Mouse (Mus musculus) right cerebral cortex, adult 18-20 months (tissue): ENCODE measurements at regions not wholly inside any gene's neighbourhood (a gene's known extent, or its start where the extent isn't known, plus 50 kb on each side); places are given as distances from the start of the nearest gene placed in this dataset.

Experiments
- DNase-seq: peaks from one replicate; pipeline ENCODE4 v3.0.0; 2022; ENCODE audit warnings: mixed read lengths

DNA sequence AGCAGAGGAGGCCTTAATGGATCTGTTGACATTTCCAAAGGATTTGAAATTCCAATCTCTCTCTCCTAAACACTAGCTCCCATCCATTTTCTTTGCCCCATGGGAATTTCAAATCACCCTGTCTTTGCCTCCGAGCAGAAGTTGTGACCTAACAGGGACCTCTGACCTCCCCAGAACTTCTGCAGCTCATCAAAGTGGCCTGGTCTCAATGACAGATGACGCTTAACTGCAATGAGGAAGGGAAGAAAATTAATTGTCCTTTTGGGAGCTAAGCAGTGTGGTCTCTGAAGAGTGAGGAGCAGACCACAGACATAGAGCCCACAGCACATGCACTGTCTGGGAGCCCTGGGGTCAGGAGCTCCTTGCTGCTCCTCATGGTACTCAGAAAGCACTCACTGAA lies 155.3 kb downstream of the Tox3 start:
- DNase-seq: no peak

DNA sequence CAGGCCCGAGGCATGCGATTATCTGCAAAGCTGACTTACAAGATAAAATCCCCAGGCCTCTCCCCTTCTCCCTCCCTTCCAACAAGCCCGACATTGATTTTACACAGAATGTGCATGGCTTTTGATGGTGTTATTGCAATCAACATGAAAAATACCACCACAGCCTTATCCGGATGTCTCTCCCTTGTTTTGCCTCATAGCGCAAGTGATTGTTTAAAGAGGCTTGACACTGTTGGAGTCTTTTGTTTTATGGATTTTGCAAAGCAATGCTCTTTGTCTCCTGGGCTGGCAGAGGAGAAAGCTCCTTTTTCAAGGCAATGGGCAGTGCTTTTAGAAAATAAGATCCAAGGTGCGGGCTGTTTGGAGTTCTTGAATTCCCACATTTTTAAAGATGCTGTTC lies 165.3 kb downstream of the Tox3 start:
- no peak for DNase-seq

DNA sequence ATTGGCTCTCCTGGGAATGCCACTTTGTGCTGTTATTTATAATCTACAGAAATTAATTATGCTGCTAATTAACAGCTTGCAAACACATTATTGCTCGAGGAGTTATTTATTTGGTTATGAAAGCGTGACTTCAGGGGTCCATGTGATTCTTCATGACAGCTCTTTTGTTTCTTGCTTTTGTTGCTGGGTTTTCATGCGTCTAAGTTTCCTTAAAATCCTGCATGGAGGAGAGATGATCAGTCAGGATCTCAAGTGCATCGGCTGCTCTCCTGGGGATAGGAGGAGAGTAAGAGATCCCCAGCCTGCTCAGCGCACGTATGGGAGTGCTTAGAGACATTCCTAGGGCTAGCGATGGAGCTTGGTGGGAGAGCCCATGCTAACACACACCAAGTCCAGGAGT lies 171.4 kb downstream of the Tox3 start:
- DNase-seq: no peak

DNA sequence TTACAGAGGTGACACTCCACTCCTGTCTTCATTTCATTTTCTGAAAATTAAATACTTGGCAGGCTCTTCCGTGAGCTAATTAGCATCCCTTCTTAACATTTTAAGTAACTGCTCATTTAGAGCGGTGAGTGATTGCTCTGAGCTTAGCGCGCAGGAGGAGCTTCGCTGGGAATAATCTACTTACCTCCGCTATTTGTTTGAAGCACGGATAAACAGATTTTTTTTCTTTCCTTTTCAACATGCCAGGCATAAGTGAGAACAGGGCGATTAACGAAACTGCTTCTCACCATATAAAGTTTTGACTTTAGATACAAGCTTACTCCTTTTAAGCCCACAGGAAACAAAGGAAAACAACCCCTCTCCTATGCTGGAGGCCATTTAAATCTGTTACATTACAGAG lies 171.8 kb downstream of the Tox3 start:
- DNase-seq: no peak

DNA sequence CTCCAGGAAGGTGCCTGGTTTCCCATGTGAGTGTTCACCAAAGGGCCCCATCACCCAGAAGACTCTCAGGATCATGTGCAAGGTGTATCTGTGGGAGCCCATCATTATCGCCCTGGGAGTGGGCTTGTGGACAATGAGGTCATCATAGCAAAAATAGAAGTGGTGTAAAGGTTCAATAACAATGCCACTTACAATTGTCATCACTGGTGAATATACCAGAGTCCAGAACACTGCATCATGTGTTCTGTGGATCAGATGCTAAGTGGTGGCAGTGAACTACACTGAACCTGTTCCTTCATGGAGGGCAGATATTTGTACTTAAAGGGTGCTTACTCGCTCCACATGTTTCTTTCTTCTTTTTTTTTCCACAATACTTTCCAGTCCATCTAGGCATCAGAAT lies 181.5 kb downstream of the Tox3 start:
- no peak for DNase-seq

DNA sequence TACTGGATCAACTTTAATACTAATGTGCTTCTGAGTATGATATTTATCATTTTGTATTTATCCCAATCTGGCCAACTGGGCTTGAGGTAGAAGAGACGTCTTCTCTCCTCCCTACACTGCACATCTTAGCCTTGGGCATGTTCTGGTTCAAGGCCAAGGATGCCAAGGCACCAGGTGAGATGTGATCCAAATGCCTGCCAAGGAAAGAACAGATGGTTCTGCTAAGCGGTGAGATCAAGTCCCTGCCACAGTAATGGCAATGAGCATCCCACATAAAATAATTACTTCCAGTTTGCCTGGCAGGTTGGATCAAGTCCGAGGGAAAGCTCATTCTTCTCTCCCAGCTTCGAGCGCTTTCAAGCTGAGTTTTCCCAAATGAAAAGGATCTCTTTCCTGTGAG lies 196.7 kb downstream of the Tox3 start:
- DNase-seq: no peak

DNA sequence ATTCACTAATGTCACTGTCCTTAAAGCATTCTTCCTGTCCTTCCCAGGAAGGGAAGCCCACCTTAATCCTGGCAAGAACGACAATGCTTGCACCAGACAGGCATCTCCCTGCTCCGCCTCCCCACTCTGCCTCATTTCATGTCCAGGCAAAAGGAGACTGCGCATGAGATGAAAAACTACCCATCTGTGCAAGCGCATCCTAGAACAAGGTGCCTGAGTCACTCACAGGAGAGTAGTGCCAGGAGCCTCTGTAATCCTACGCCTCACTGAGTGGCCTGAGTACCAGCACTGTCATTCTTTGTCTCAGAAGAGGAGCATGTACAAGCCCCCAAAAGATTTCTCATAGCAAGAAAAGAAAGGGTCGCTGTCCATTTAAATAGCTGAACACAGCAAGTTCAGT lies 198.2 kb downstream of the Tox3 start:
- peak; percentile 37 for DNase-seq

DNA sequence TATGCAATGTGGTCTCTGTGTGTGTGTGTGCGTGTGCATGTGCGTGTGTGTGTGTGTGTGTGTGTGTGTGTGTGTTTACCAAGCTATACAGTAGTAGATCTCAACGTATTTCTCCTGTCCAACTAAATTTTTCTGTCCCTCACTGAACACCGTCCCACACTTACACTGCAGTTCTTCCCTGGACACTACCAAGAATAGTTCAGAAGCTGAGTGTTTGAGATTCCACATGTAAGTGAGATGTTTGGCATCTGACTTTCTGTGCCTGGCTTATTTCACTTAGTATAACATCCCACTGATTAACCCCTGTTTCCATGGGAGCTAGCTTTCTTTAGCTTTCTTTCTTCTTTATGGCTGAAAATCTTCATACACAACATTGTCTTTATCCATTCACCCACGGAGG lies 213.5 kb downstream of the Tox3 start:
- no peak for DNase-seq

DNA sequence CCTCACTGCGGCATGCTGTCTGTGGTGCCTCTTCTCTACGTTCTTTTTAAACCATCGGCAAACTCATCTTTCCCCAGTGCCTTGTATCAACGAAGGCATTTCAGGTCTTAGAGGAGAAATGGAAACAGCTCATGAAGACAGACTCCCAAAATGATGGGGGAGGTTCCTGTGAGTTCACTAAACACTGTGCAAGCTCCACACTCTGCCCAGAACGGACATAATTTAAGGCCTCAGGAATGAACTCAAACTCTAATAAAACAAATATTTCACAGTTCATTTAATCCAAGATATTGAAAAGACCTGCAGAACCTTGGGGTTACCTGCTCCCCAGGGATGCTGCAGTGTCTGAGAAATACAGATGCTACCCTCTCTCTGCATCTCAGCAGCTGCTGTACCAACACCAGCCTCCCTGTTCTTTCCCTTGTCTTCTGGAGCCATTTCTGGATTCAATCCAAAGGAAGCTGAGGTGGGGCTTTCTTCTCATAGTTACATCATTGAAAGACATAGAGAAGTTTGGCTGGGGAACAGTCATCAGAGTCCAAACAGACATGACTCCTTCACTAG lies 217.4 kb downstream of the Tox3 start:
- DNase-seq: no peak

DNA sequence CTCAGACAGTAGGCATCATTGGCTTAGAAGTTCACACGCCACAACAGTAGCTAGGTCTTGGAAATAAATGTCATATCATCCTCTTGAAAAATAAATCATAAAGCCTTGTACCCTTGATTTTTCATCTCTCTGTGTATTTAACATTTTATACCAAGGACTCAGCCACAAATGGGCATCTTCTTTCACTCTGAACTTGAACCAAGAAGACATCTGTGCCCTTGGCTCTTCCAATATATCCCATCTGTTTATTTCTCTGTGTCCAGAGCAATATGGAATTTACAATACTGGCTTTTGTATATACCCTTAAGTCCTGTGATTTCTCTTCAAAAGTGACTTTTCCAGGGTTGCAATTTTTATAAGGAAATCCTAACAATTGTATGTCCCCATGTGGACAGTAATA lies 222.7 kb downstream of the Tox3 start:
- no peak for DNase-seq

DNA sequence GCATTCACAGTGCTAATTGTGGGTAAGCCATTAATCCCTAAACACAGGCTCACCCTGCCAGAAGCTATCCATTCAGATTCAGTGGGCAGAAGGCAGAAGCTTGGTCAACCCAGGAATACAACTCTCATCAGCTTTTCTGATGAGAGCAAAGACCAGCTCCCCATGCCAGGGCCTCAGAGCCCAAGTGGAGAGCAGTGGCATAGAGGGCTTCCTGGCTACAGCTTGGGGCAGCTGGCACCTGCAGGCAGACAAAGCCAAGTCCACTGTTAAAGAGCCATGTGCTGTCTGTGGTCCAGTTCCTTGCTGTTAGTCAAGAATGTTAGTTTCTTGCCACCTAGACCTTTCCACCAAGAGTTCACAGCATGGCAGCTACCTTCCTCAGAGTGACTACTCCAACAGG lies 225.0 kb downstream of the Tox3 start:
- DNase-seq: no peak

DNA sequence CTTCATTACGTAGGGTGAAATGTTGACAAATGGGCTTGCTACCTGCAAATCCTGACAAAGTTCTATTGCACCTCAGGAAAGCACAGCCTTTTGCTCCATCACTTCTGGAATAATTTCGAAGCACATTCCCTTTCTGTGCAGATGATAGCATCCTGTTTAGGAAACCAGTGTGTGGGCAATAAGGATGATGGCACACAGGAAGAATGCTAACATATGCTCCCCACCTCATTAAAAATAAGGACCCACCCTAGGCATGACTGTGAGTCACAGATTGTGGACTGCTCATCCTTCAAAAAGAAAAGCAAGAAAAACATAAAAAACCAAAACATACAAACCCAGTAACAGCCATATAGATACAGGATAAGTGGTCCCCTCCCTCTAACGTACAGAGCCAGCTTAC lies 226.2 kb downstream of the Tox3 start:
- DNase-seq: no peak

DNA sequence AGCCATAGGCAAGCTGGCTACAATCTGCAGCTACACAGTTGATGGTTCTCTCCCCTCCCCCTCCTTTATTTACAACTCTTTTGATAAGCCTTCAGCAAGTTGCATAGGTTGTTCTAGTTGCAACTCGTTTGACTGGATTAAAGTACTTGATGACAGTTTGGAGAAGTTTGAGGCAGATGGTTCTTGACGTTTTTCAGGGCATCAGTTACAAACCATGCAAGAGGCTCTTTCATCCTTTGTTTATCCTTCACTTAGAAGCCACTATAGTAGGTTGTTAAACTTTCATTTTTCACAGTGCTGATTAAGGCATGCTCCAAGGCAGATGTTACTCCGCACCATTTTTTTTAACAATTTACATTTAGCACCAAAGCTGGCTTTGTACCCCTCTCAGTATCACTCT lies 227.1 kb downstream of the Tox3 start:
- no peak for DNase-seq

DNA sequence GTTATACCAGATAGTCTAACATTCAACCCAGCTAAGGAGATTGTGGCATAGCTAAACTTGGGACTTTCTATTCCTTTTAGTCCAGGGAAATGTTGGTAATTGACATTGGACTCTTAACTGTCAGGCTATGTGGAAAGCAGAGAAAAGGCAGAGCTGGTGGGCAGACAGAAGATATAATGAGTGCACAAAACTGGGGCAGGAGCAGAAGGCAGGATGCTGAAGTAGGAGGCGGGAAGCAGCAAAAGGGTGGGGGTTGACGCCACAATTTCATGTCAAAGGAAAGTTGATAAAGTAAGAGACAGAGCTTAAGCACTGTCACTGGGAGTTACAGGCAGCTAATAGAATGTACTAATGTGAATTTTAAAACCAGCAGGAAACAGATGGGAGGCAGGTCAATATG lies 232.7 kb downstream of the Tox3 start:
- DNase-seq: peak; percentile 57

DNA sequence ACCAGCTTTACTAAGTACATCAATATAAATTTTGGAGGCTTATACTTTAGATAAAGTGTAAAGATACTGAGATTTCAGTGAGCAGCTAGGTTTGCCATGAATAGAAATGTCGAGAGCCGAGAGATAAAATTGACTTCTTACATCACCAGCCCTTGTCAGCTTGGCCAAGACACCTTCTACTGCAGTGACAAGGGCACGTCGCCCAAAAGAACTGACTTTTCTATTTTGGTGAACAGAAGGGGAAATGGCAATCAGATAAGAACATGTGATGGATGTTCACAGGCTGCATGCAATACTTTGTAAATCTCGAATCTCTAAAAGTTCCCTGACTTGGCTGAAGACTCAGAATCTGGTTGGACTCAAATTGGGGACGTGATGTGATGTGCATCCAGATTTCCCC lies 247.6 kb downstream of the Tox3 start:
- no peak for DNase-seq

DNA sequence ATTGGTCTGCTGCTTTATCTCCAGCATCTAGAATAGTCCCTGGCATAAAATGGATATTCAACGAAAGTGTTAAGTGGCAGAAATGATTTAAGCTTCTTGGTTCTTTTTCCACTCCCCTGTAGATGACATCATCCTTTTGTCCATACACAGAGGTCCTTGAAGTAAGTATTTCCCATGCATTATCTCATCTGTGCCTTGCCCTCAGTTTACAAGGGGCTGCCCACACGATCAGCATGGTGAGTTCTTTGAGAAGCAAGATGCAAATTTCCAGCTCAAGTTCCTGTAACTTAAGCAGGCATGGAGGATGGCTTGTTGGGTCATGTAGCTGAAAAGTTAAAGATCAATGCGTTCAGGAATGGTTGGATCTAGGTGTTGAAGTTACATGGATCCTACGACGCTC lies 265.5 kb downstream of the Tox3 start:
- no peak for DNase-seq

DNA sequence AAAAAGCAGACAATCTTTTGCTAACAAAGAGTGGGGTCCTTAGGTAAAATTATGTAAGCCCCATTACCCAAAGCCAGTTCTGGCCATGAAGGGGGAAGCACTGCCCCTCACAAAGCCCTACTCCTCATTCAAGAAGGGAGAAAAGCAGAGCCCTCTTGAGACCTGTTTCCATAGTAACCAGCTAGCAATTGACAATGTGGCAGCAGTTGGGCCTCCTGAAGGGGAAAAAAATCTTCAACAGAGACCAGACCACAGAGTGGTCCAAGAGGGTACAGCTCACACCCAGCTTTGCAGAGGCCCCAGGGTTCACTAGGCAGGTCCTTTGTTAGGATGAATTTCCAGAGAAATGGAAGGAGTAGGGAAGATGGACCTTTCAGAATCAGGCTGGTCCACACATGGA lies 271.8 kb downstream of the Tox3 start:
- no peak for DNase-seq

DNA sequence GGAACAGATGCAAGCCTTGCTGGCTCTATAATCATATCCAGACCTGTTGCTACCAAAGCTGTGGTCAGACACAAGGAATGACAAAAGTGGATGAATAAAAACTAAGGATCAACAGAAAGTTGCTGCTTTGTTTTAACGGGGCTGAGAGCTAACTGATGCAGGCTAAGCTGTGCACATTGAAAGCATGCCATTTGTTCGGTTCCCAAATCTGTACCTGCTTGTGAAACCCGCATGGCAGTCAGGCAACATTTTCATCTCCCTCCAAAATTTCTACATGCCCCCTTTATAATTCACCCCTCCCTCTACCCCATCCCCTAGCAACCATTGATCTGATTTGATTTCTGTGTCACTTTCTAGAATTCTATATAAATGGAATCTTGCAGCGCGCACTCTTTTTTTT lies 272.3 kb downstream of the Tox3 start:
- no peak for DNase-seq

DNA sequence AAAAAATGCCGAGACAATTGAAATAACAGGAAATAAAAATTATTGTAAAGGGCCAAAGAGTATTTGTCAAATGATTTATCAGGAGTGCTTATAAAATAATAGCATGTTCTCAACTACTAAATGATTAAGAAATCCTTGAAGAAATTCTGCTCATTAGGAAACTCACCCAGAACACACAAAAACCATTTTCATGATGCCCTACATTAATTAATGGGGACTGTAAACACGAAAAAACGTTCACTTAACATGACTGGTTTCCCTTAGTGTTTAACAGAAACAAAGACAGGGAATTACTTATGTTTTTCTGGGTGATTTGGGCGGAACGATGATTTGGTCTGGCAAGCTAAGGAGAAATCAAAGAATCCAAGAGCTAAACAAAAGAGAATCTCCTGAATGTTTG lies 278.1 kb downstream of the Tox3 start:
- DNase-seq: no peak

DNA sequence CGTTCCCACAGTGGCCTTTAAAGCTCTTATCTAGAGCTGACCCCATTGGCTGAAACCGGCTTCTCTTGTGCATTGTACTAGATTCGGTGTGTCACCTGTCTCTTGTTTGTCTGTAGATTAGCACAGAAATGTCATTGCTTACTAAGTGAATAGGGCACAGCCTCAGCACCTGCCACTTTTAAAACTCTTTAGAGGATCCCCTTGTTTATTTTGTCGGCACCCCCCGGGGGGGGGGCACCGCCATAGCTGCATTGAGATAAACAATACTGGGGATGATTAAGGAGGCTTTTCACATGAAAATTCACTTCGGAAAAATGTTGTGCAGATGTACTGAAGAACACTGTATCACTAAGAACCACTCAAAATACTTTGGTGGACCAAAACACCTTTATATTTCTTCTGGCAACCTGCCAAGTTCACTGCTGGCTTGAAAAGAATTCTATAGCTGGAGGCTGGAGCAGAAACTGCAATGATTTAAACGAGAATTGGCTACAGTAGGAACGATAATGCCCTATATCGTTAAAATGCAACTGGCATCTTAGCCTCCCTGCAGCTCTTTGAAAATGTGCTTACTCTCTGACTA lies 278.6 kb downstream of the Tox3 start:
- DNase-seq: no peak

DNA sequence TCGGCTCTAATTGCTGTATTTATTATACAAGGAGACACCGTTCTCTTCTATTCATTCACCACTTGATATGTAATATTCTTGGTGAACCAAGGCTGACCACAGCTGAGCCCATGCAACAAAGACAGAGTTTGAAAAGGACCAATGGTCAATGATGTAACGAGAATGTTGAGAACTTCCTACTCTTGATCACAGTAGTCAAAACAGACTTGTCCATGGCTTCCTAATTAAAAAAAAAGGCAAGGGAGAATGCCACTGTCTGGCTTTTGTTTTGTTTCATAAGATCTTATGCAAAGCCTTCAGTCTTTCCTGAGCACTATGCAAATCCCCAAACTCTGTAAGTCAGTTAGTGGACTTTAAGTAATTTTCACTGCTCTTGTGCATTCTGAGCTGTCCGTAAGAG lies 279.7 kb downstream of the Tox3 start:
- no peak for DNase-seq

DNA sequence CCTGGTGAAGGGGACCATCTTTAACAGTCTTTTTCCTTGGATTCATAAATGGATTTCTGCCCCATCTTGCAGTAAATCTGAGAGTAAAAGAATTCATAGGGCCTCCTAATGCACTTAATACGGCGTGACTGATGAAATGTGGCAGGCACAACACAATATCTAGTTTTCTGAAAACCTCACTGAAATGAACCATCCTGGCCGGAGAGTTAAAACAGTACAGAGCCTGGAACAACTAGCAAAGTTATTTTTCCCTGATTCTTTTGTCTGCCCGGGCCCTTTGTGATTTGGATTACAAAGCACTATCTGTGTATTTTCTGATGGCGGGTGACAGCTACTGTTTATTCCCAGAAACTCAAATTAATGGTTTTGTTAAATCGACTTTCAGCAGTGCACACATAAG lies 283.8 kb downstream of the Tox3 start:
- DNase-seq: no peak

DNA sequence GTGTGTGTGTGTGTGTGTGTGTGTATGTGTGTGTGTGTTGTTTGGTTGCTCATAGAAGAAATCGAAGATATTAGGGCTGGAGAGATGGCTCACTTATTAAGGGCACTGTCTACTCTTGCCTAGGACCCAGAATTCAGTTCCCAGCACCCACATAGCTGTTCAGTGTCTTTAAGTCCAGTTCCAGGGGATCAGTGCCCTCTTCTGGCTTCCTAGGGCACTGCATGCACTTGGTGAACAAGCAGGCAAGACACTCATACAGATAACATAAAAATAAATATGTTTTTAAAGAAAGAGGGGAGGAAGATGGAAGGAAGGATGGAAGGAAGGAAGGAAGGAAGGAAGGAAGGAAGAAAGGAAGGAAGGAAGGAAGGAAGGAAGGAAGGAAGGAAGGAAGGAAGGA lies 284.9 kb downstream of the Tox3 start:
- no peak for DNase-seq

DNA sequence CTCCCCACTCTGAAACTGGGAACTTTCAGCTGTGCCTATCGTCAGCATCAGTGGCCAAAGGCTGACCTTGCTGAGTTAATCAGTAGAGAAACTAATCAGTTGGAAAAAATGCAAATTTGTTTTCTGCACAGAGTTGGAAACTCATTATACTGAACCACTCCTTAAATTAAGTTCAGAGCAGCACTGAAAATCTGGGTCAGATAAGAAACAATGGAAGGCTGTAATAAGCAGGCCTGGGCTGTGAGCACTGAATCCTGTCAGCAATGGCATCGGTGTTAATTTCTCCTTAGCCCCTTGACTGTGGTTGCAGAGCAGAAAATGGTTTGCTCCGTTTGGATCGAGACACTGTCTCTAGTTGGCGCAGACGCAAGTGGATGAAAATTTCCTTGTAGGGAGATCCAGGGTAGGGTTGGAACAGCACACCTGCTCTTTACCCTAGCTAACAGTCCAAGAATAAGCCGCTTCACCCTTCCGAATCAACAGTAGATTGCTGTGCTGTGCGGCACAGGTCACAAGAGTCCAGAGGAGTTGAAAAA lies 289.4 kb downstream of the Tox3 start:
- DNase-seq: no peak

DNA sequence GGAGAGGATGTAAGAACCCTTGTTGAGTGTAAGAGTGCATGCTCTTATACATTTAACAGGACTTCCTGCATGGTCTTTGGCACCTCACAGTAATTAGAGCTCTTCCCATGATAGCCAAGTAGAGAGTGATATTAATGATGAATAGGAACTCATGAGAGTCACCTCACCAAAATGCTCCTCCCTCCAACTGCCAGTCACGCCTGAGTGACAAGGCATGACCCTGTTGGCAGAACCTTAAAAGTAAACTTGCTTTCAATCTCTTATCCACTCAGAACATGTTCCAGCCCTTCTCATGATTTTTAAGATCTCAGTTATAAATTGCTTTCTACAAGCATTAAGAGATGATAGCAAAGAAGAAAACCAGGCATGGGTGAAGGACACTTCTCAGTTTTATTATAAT lies 291.8 kb downstream of the Tox3 start:
- no peak for DNase-seq
